ENCODE assay signal across 8 mouse cellular contexts in the genomic region with DNA sequence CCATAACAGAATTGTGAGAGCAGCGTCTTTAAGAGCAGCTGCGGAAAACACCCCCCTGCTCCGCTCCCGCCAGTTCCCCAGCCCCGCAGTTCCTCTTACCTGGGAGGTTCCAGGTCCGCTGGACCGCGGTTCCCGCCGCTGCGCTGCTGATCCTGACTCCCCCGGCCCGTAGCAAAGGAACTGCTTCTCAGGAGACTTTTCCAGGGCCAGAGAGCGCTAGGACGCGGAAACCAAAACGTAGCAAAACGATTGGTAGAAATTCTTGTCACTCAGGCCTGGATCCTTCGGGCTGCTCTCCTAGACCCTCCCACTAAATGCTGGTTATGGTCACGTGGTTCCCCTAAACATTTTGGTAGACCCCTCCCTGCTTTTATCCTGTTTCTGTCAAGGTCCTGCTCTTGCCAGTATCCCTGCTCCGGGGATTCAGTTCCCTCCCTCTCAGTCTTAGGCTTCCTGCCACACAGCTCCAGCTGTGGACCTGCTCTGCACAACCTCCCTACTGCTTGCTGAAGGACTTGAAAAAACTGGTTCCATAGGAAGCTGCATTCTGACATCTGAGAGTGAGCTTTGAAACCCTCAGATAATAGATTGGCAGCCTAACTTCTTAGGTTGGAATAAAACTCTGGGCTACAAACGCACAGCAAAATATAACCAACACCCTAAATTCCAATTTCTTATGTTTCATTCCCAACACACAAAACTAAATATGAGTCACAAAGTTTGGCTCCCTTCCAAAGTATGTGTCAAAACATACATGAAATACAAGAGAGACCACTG. TPM values are rescaled to one million over a fixed set of nuclear protein-coding genes. Genes with fewer than 3 reads are reported as not detected.
A peak's percentile ranks its signal among the peaks of the same experiment; 100 is the strongest.
DNase-seq lines count a peak whose midpoint lies in the region; ATAC-seq and TF ChIP-seq lines count a peak whose summit lies in the region.

A gene (minus strand): TSS at position 228 of the 777 bp plus-strand sequence.

- H3K27me3 ChIP-seq in forebrain, embryonic 16.5 days (replicated peaks; ENCODE audit: control insufficient read depth, insufficient read depth, low read length): no peaks in the 10 kb centered on the region

- peak within 1 kb of the TSS; percentile 65 for H3K4me2 ChIP-seq in forebrain, embryonic 16.5 days (ENCODE audit: low read length)

- peak within 1 kb of the TSS; percentile 76 for H3K9ac ChIP-seq in forebrain, embryonic 16.5 days (replicated peaks; ENCODE audit: low read depth, low read length)

- peak; percentile 55 to 70 for DNase-seq in heart, postnatal 14 days
- peak; percentile 62 for DNase-seq in large intestine, adult 2 months (ENCODE audit: low read depth, low spot score)
- DNase-seq in lung, adult 2 months: peak; percentile 49
- DNase-seq in ovary, adult 18-20 months (ENCODE audit: low spot score): peak; percentile 64
- DNase-seq in thymus, postnatal 36 days: peak; percentile 37 to 47

- H3K9me3 ChIP-seq in forebrain, embryonic 16.5 days (ENCODE audit: control insufficient read depth, low read length): no peaks in the 10 kb centered on the region

- TF ChIP-seq CTCF in bone marrow, adult 2 months (IDR thresholded peaks at IDR 0.05; ENCODE audit: control insufficient read depth, insufficient read depth, low read length): no peak
- no peak for TF ChIP-seq CTCF in lung, adult 2 months (IDR thresholded peaks at IDR 0.05; ENCODE audit: insufficient read depth, low read length)

- ATAC-seq in CD4-positive, CD25-positive, alpha-beta regulatory T cell, adult 4 months: peak; percentile 32
- ATAC-seq in forebrain, embryonic 16.5 days: peak; percentile 99

- H3K4me3 ChIP-seq in bone marrow, adult 2 months (replicated peaks; ENCODE audit: control insufficient read depth, low read depth, low read length): peak within 1 kb of the TSS; percentile 47
- H3K4me3 ChIP-seq in forebrain, embryonic 16.5 days (replicated peaks; ENCODE audit: low read length): peak within 1 kb of the TSS; percentile 74
- peak within 1 kb of the TSS; percentile 72 for H3K4me3 ChIP-seq in lung, adult 2 months (replicated peaks; ENCODE audit: extremely low read depth, low read depth, low read length)

- no peak for TF ChIP-seq POLR2A in bone marrow, adult 2 months (IDR thresholded peaks at IDR 0.05; ENCODE audit: borderline replicate concordance, control insufficient read depth, low read depth, low read length)
- no peak for TF ChIP-seq POLR2A in lung, adult 2 months (IDR thresholded peaks at IDR 0.05; ENCODE audit: borderline replicate concordance, extremely low read depth, low read depth, low read length)

- no peak within 1 kb of the TSS for H3K27ac ChIP-seq in bone marrow, adult 2 months (ENCODE audit: control insufficient read depth, insufficient read depth, low read depth, low read length, poor library complexity)
- no peak within 1 kb of the TSS for H3K27ac ChIP-seq in forebrain, embryonic 16.5 days (ENCODE audit: low read length)

- WGBS in bone marrow, adult 2 months: 3% methylated on average over 22 of the region's 22 CpGs
- WGBS in forebrain, embryonic 16.5 days: 3% methylated on average over 22 of the region's 22 CpGs
- 3% methylated on average over 22 of the region's 22 CpGs for WGBS in large intestine, adult 2 months
- 3% methylated on average over 22 of the region's 22 CpGs for WGBS in lung, adult 2 months

- H3K4me1 ChIP-seq in bone marrow, adult 2 months (ENCODE audit: control insufficient read depth, insufficient read depth, low read length): no peaks in the 10 kb centered on the region
- H3K4me1 ChIP-seq in forebrain, embryonic 16.5 days (replicated peaks; ENCODE audit: control insufficient read depth, insufficient read depth, low read length): no peaks in the 10 kb centered on the region; the same call in 1 of the 2 replicates
- no peaks in the 10 kb centered on the region for H3K4me1 ChIP-seq in lung, adult 2 months (ENCODE audit: control insufficient read depth, insufficient read depth, low read length)

- H3K36me3 ChIP-seq in forebrain, embryonic 16.5 days (ENCODE audit: control insufficient read depth, insufficient read depth): no peaks in the 10 kb centered on the region

- intact Hi-C loops in heart, postnatal 14 days (cut with DNase I): no loop called here

RNA-seq across cellular contexts. Expression of the gene that starts here (rescaled TPM):
- polyA plus RNA-seq in CD4-positive, CD25-positive, alpha-beta regulatory T cell, adult 4 months (2017; shearing (Covaris generic)): under 1 TPM; 0.15 to 0.50 TPM
- polyA plus RNA-seq in bone marrow, adult 2 months (2011; ENCODE audit: insufficient read depth, insufficient read length, low replicate concordance, missing spikeins): not detected in 2 replicates
- polyA plus RNA-seq in forebrain, embryonic 16.5 days (2015; fragmentation: Nextera tagmentation; extraction: Ambion mirVana): 2.0 and 2.9 TPM in 2 replicates
- total RNA-seq in heart, postnatal 14 days (2021): 1 to 10 TPM; 1.7 to 2.2 TPM
- polyA plus RNA-seq in large intestine, adult 2 months (2012; rRNA removed): 0.10 and 0.30 TPM in 2 replicates
- polyA plus RNA-seq in lung, adult 2 months (2012; rRNA removed): 0.09 and 0.22 TPM in 2 replicates

Comparison
In these comparisons a context has a peak if more than half of its experiments do, and no peak if none do; other contexts are left out.
1. Peak in ATAC-seq in CD4-positive, CD25-positive, alpha-beta regulatory T cell, adult 4 months; RNA of the gene not detected or under 1 TPM.
2. Peak in DNase-seq in large intestine, adult 2 months; RNA of the gene not detected or under 1 TPM.
3. Peak in DNase-seq and H3K4me3 ChIP-seq in lung, adult 2 months; RNA of the gene not detected or under 1 TPM.